In the genomic region with DNA sequence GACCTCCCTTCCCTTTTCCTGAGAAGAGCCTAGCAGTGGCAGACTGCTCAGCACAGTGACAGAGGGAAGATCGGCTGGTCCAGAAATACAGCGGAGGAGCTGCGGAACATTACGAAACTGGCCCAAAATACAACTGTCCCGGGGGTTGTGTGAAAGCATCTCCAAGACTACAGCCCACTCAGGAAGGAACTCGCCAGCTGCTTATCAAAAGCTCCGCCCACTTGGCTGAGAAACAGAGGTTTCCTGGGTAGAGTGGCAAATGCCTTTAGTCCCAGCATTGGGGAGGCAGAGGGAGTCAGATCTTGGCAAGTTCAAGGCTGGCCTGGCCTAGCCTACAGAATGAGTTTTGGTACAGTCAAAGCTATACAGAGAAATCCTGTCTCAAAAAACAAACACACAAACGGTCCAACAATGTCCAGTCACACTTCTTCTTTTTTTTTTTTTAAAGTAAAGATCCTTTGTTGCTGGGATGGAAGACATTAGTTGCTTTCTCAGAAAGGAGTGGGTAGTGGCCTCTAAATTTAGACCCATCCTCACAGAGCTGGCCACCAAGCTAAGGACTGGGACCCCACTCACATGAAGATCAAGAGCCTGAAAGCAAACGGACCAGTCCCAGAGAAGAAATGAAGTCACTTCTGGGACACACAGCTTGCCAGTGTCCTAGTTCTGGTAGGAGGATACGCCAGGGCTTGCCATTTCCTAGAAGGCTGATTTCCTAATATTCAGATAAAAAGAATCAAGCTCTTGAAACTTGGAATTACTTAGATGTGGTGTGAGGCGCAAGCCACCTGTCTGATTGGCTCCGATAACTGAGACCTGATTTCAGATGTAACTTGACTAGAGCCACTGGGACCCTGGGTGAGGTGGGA, we compare ENCODE assay signal across 8 mouse cellular contexts. TPM values are rescaled to one million over a fixed set of nuclear protein-coding genes. Genes with fewer than 3 reads are reported as not detected.
A peak's percentile ranks its signal among the peaks of the same experiment; 100 is the strongest.
DNase-seq lines count a peak whose midpoint lies in the region; ATAC-seq and TF ChIP-seq lines count a peak whose summit lies in the region.

No protein-coding gene starts in this region.

- H3K4me3 ChIP-seq in heart, adult 2 months = no peak overlapping the region
- no peak overlapping the region for H3K4me3 ChIP-seq in kidney, embryonic 15.5 days (replicated peaks)
- no peak overlapping the region for H3K4me3 ChIP-seq in liver, adult 2 months (ENCODE audit: insufficient read depth, low read depth, low read length)
- H3K4me3 ChIP-seq in midbrain, postnatal 0 days (ENCODE audit: low read depth, low read length) = no peak overlapping the region

- H3K27ac ChIP-seq in heart, adult 2 months = peak overlapping the region; percentile 60
- H3K27ac ChIP-seq in kidney, embryonic 15.5 days = peak overlapping the region; percentile 62
- no peak overlapping the region; the same call in 1 of the 2 replicates for H3K27ac ChIP-seq in liver, adult 2 months (replicated peaks; ENCODE audit: insufficient read depth, low read depth, low read length)
- peak overlapping the region; percentile 32 for H3K27ac ChIP-seq in midbrain, postnatal 0 days (ENCODE audit: low read depth, low read length)

- H3K9me3 ChIP-seq in kidney, embryonic 15.5 days (replicated peaks) = no peaks in the 10 kb centered on the region
- no peaks in the 10 kb centered on the region for H3K9me3 ChIP-seq in midbrain, postnatal 0 days (ENCODE audit: low read length)

- no peak for TF ChIP-seq POLR2A in brain, embryonic 14.5 days (IDR thresholded peaks at IDR 0.05; ENCODE audit: borderline replicate concordance, extremely low read depth, insufficient read depth, insufficient read length, poor library complexity, severe bottlenecking)
- TF ChIP-seq POLR2A in heart, adult 2 months (IDR thresholded peaks at IDR 0.05; ENCODE audit: insufficient read depth, low read depth, low read length) = no peak
- no peak for TF ChIP-seq POLR2A in liver, adult 2 months (IDR thresholded peaks at IDR 0.05; ENCODE audit: extremely low read depth, insufficient read depth, low read length)

- no peak for TF ChIP-seq CTCF in brain, embryonic 14.5 days (IDR thresholded peaks at IDR 0.05; ENCODE audit: borderline replicate concordance, extremely low read depth, insufficient read depth, insufficient read length)
- TF ChIP-seq CTCF in heart, adult 2 months (IDR thresholded peaks at IDR 0.05) = no peak
- no peak for TF ChIP-seq CTCF in liver, adult 2 months (IDR thresholded peaks at IDR 0.05; ENCODE audit: low read depth, low read length)
- TF ChIP-seq CTCF in midbrain, postnatal 0 days (IDR thresholded peaks at IDR 0.05) = no peak

- DNase-seq in gastrocnemius, postnatal 25 days = peak; percentile 63
- no peak for DNase-seq in gastrocnemius, adult 8-10 months (ENCODE audit: low spot score in 2 of 2)
- peak; percentile 78 for DNase-seq in brain, embryonic 14.5 days (ENCODE audit: low read depth)
- peak; percentile 77 to 86 for DNase-seq in heart, adult 2 months
- peak; percentile 63 for DNase-seq in liver, adult 2 months (ENCODE audit: extremely low read depth, low read depth, low spot score)
- peak; percentile 89 for DNase-seq in midbrain, postnatal 0 days (ENCODE audit: low spot score)
- peak; percentile 34 to 56 for DNase-seq in thymus, postnatal 10 days (ENCODE audit: low spot score in 2 of 2)

- no peak overlapping the region for H3K4me2 ChIP-seq in kidney, embryonic 15.5 days
- H3K4me2 ChIP-seq in midbrain, postnatal 0 days (ENCODE audit: low read depth, low read length, poor library complexity, severe bottlenecking) = no peak overlapping the region

- H3K79me2 ChIP-seq in heart, adult 2 months (replicated peaks; ENCODE audit: control insufficient read depth, insufficient read depth, low read length) = peaks cover 7% of the 10 kb centered on the region
- H3K79me2 ChIP-seq in liver, adult 2 months (ENCODE audit: control insufficient read depth, insufficient read depth, low read length) = peaks cover 53% of the 10 kb centered on the region

- 23% methylated on average over 12 of the region's 12 CpGs for WGBS in heart, adult 2 months
- 66% methylated on average over 12 of the region's 12 CpGs for WGBS in kidney, embryonic 15.5 days
- 17% methylated on average over 12 of the region's 12 CpGs for WGBS in liver, adult 2 months
- 60% methylated on average over 12 of the region's 12 CpGs for WGBS in midbrain, postnatal 0 days

- no peak for ATAC-seq in kidney, embryonic 15.5 days (replicated peaks; ENCODE audit: low FRiP score)
- ATAC-seq in midbrain, postnatal 0 days (ENCODE audit: low FRiP score) = peak; percentile 72

- intact Hi-C loops in heart, adult 2 months (cut with DNase I) = no loop called here

- peak overlapping the region; percentile 7; the same call in 1 of the 2 replicates for H3K9ac ChIP-seq in heart, adult 2 months (ENCODE audit: low read depth, low read length)
- no peak overlapping the region for H3K9ac ChIP-seq in kidney, embryonic 15.5 days
- no peak overlapping the region for H3K9ac ChIP-seq in liver, adult 2 months (ENCODE audit: low read depth, low read length)
- H3K9ac ChIP-seq in midbrain, postnatal 0 days (replicated peaks; ENCODE audit: low read length, poor library complexity, severe bottlenecking) = no peak overlapping the region

- H3K27me3 ChIP-seq in heart, adult 2 months (ENCODE audit: control insufficient read depth, insufficient read depth, low read length) = no peaks in the 10 kb centered on the region
- H3K27me3 ChIP-seq in kidney, embryonic 15.5 days = no peaks in the 10 kb centered on the region
- H3K27me3 ChIP-seq in liver, adult 2 months (ENCODE audit: control insufficient read depth, insufficient read depth, low read length) = no peaks in the 10 kb centered on the region
- no peaks in the 10 kb centered on the region for H3K27me3 ChIP-seq in midbrain, postnatal 0 days (ENCODE audit: insufficient read depth, low read length)

- 0 out of 2 replicates have a peak, but pooled peaks cover 4% of the 10 kb centered on the region for H3K36me3 ChIP-seq in heart, adult 2 months (ENCODE audit: control insufficient read depth, insufficient read depth, low read length)
- peaks cover 12% of the 10 kb centered on the region; the same call in 1 of the 2 replicates for H3K36me3 ChIP-seq in kidney, embryonic 15.5 days
- H3K36me3 ChIP-seq in liver, adult 2 months (ENCODE audit: control insufficient read depth, insufficient read depth, low read length) = no peaks in the 10 kb centered on the region
- H3K36me3 ChIP-seq in midbrain, postnatal 0 days (ENCODE audit: insufficient read depth, low read length) = no peaks in the 10 kb centered on the region

- H3K4me1 ChIP-seq in heart, adult 2 months (ENCODE audit: control insufficient read depth, insufficient read depth, low read length) = peaks cover 43% of the 10 kb centered on the region
- peaks cover 73% of the 10 kb centered on the region for H3K4me1 ChIP-seq in kidney, embryonic 15.5 days
- H3K4me1 ChIP-seq in liver, adult 2 months (ENCODE audit: control insufficient read depth, insufficient read depth, low read length) = peaks cover 46% of the 10 kb centered on the region
- H3K4me1 ChIP-seq in midbrain, postnatal 0 days (ENCODE audit: insufficient read depth, low read length) = peaks cover 3% of the 10 kb centered on the region; the same call in 1 of the 2 replicates

- TF ChIP-seq EP300 in heart, adult 2 months (IDR thresholded peaks at IDR 0.05; ENCODE audit: insufficient read depth, low read depth, low read length) = peak; percentile 56; the same call in 1 of the 2 replicates

RNA-seq across cellular contexts. Expression of gene Vps37b, which starts 12.5 kb away (rescaled TPM):
- total RNA-seq in gastrocnemius, postnatal 25 days (2021) = 1 to 10 TPM; 4.2 to 6.3 TPM
- total RNA-seq in gastrocnemius, adult 8-10 months (2022) = 1 to 10 TPM; 4.6 to 6.2 (median 5.1) TPM
- 79.9 and 107 TPM in 2 replicates for polyA plus RNA-seq in brain, embryonic 14.5 days (2012; rRNA removed)
- total RNA-seq in heart, adult 2 months (2021) = 10 to 100 TPM; 16.0 to 16.7 TPM
- 22.7 and 29.4 TPM in 2 replicates for polyA plus RNA-seq in heart, adult 2 months (2012; rRNA removed)
- 33.8 and 35.3 TPM in 2 replicates for polyA plus RNA-seq in kidney, embryonic 15.5 days (2015; fragmentation: Nextera tagmentation; extraction: Ambion mirVana)
- 4.4 and 6.2 TPM in 2 replicates for total RNA-seq in liver, adult 2 months (2014; rRNA removed)
- 27.3 and 31.4 TPM in 2 replicates for polyA plus RNA-seq in liver, adult 2 months (2012; rRNA removed)
- total RNA-seq in midbrain, postnatal 0 days (2014; rRNA removed) = 52.3 and 75.5 TPM in 2 replicates
- polyA plus RNA-seq in midbrain, postnatal 0 days (2015; fragmentation: Nextera tagmentation; extraction: Ambion mirVana) = 54.3 and 56.2 TPM in 2 replicates

RNA-seq across cellular contexts. Expression of gene Hip1r, which starts 46.2 kb away (rescaled TPM):
- 1 to 10 TPM; 6.2 to 6.6 TPM for total RNA-seq in gastrocnemius, postnatal 25 days (2021)
- 10 to 100 TPM in 2 of 4 experiments, 1 to 10 TPM in 2; 8.7 to 15.9 (median 11.4) TPM for total RNA-seq in gastrocnemius, adult 8-10 months (2022)
- 17.7 and 23.9 TPM in 2 replicates for polyA plus RNA-seq in brain, embryonic 14.5 days (2012; rRNA removed)
- 10 to 100 TPM; 16.3 to 16.7 TPM for total RNA-seq in heart, adult 2 months (2021)
- polyA plus RNA-seq in heart, adult 2 months (2012; rRNA removed) = 7.0 and 7.9 TPM in 2 replicates
- 18.2 and 20.0 TPM in 2 replicates for polyA plus RNA-seq in kidney, embryonic 15.5 days (2015; fragmentation: Nextera tagmentation; extraction: Ambion mirVana)
- 9.1 and 9.7 TPM in 2 replicates for total RNA-seq in liver, adult 2 months (2014; rRNA removed)
- 9.2 and 11.5 TPM in 2 replicates for polyA plus RNA-seq in liver, adult 2 months (2012; rRNA removed)
- 42.9 and 45.4 TPM in 2 replicates for total RNA-seq in midbrain, postnatal 0 days (2014; rRNA removed)
- 25.8 and 30.8 TPM in 2 replicates for polyA plus RNA-seq in midbrain, postnatal 0 days (2015; fragmentation: Nextera tagmentation; extraction: Ambion mirVana)

Comparison
In these comparisons a context has a peak if more than half of its experiments do, and no peak if none do; other contexts are left out.
1. DNase-seq: peak in gastrocnemius, postnatal 25 days (single experiment), brain, embryonic 14.5 days (single experiment), heart, adult 2 months (2 of 2), liver, adult 2 months (single experiment), midbrain, postnatal 0 days (single experiment) and thymus, postnatal 10 days (2 of 2); none in gastrocnemius, adult 8-10 months (0 of 2).